Mouse (Mus musculus) embryonic fibroblast, embryonic 13.5 days (primary cell): ENCODE results near the gene Map2k4.

Experiments used
- CTCF ChIP-seq: IDR thresholded peaks from 2 replicates; pipeline ENCODE4 v1.5.1; 2011; ENCODE audit warnings: mild to moderate bottlenecking, control low read depth, low read length, moderate library complexity, borderline replicate concordance; ENCODE audit not compliant: insufficient read depth
- POLR2A ChIP-seq: IDR thresholded peaks from 2 replicates; pipeline ENCODE4 v1.6.1; 2011; ENCODE audit warnings: low read depth, mild to moderate bottlenecking, control low read depth, low read length, moderate library complexity

- TF ChIP-seq CTCF, result no peak
- no peak for TF ChIP-seq POLR2A
Observed at GRCm38 (mm10) chr11:65818193-65818592, 30.1 kb upstream of the Map2k4 start.
